Mouse (Mus musculus): Measurements from ENCODE around the gene Gfer. TPM values are rescaled to one million over a fixed set of nuclear protein-coding genes. Genes with fewer than 3 reads are reported as not detected.

Gfer gene
- polyA plus RNA-seq, 1 experiment from 2014 or later = 44.1 TPM

DNA sequence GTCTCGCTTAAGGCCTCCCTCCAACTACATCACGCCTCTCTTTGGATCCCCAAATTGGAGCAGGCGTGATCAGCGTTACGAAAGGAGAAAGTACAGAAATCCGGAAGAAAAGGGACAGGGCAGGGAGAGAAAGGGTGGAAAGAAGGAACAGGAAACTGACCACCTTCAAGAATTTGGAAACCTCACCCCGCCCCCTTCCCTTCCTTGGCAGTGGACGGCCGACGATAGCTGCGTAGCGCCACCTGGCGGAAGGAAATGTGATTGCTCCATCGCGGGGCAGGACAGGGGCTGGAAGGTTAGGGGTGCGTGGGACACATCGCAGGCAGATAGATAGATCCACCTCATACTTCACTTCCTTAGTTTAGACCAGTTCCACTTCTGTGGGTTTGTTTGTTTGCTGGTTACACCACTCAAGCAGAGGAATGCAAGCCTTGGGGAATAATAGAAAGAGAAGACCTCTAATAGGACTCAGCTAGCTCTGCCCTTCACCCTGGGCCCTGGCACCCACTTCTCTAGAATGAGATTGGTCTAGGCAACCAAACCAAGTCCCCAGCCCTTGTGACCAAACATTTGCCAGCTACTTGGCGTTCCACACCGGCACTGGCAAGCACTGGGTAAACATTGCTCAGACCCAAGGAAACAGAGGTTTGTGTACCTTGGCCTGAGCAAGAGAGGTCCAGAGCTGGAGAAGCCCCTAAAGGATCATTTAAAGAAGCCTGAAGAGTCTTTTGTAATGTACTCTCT is 41.8 kb downstream of the Gfer start:
- ATAC-seq (ENCODE audit: insufficient read depth, low FRiP score, low read depth) = peak; percentile 43
- Histone ChIP-seq H3K4me3 (replicated peaks) (peak overlapping the region; percentile 34), H3K36me3 (no peaks in the 10 kb centered on the region), H3K4me1 (peaks cover 18% of the 10 kb centered on the region; the same call in 1 of the 2 replicates), H3K9me3 (no peaks in the 10 kb centered on the region), H3K27ac (0 out of 2 replicates have a peak overlapping the region, but pooled peaks have one; percentile 33), H3K27me3 (replicated peaks) (peaks cover 28% of the 10 kb centered on the region), H3K9ac (no peak overlapping the region), H3K4me2 (peak overlapping the region; percentile 61)
- WGBS = 2% methylated on average over 19 of the region's 19 CpGs

DNA sequence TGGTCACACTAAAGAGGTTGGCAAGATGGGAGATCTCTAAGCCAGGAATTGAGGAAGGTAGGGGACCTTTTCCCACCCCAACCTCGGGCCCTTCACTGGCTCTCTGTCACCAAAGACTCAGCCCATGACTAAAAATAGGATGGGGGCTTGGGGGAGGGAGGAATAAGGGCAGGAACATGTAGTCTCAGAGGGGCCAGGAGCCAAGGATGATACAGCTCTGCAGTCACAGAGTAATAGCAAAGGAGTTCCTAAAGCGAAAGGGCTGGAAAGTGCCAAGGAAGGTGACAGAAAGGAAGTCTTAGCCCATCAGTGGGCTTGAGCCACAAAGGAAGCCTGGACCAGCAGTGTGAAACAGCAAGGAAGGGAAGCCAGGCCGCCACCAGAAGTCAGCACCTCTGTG is 44.1 kb downstream of the Gfer start:
- no peak overlapping the region for H3K4me3 ChIP-seq (replicated peaks)
- H3K27me3 ChIP-seq (replicated peaks) = peaks cover 5% of the 10 kb centered on the region; the same call in 1 of the 2 replicates
- H3K4me1 ChIP-seq = peaks cover 16% of the 10 kb centered on the region; the same call in 1 of the 2 replicates
- no peak overlapping the region for H3K4me2 ChIP-seq
- WGBS = 80% methylated on average over 3 of the region's 3 CpGs
- no peaks in the 10 kb centered on the region for H3K36me3 ChIP-seq
- no peaks in the 10 kb centered on the region for H3K9me3 ChIP-seq
- no peak for ATAC-seq (ENCODE audit: insufficient read depth, low FRiP score, low read depth)
- H3K9ac ChIP-seq = no peak overlapping the region
- H3K27ac ChIP-seq = no peak overlapping the region

DNA sequence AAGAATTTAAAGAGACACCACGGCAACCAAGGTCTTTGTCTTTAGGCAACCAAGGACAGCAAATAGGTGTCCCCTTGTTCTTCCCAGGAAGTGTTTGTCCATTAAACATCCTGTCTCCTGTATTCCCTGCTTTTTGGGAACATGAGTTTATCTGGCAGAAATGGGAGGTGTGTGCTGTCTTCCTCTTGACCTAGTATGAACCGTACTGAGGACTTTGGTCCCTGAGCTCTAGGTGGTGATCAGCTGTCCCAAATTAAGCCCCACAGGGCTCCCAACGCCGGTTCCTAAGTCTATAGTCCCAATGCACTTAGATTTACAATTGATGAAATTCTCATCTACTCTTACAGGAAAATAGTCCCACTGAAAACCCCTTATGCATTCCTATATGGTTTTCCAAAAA is 45.2 kb downstream of the Gfer start:
- no peak overlapping the region for H3K9ac ChIP-seq
- WGBS = 74% methylated on average over 4 of the region's 4 CpGs
- 0 out of 2 replicates have a peak overlapping the region, but pooled peaks have one; percentile 11 for H3K27ac ChIP-seq
- H3K4me2 ChIP-seq = peak overlapping the region; percentile 99; the same call in 1 of the 2 replicates
- H3K4me1 ChIP-seq = peaks cover 16% of the 10 kb centered on the region; the same call in 1 of the 2 replicates
- H3K27me3 ChIP-seq (replicated peaks) = no peaks in the 10 kb centered on the region
- no peak overlapping the region for H3K4me3 ChIP-seq (replicated peaks)
- no peak for ATAC-seq (ENCODE audit: insufficient read depth, low FRiP score, low read depth)
- H3K36me3 ChIP-seq = no peaks in the 10 kb centered on the region
- no peaks in the 10 kb centered on the region for H3K9me3 ChIP-seq

DNA sequence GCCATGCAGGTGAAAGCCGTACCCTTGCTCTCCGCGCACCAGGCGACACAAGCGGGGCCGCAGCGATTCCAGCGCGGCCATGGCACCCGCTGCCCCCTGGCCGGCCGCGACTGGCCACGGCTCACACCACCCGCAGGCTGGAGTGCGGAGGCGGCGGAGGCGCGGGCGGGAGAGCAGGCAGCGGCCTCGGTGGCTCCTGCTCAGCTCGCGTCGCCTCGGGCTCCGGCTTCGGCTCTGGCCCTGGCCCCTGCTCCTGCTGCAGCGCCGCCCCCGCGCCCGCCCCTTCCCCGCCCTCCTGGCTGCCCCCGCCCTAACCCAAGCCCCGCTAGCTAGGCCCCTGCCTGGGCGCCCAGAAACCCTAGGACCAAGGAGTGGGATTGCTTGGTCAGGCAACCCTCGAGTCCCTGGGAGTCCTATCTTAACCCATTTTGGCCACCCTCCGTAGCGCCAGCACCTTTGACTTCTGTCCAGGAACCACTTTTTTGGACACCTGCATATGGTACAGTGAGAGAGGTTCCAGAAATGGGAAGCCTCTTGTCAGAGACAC is 45.8 kb downstream of the Gfer start, which contains the start of gene Slc9a3r2:
Gene Slc9a3r2 (minus strand): TSS at position 258 of the 547 bp plus-strand sequence.
- Histone ChIP-seq H3K36me3 (no peaks in the 10 kb centered on the region), H3K4me3 (replicated peaks) (peak within 1 kb of the TSS; percentile 81), H3K27ac (peak within 1 kb of the TSS; percentile 31; the same call in 1 of the 2 replicates), H3K4me2 (peak within 1 kb of the TSS; percentile 99), H3K9me3 (no peaks in the 10 kb centered on the region), H3K4me1 (peaks cover 23% of the 10 kb centered on the region; the same call in 1 of the 2 replicates), H3K27me3 (replicated peaks) (no peaks in the 10 kb centered on the region), H3K9ac (peak within 1 kb of the TSS; percentile 95)
- WGBS = under 1% methylated on average over 41 of the region's 41 CpGs
- peak; percentile 69; the same call in 1 of the 2 replicates for ATAC-seq (ENCODE audit: insufficient read depth, low FRiP score, low read depth)

DNA sequence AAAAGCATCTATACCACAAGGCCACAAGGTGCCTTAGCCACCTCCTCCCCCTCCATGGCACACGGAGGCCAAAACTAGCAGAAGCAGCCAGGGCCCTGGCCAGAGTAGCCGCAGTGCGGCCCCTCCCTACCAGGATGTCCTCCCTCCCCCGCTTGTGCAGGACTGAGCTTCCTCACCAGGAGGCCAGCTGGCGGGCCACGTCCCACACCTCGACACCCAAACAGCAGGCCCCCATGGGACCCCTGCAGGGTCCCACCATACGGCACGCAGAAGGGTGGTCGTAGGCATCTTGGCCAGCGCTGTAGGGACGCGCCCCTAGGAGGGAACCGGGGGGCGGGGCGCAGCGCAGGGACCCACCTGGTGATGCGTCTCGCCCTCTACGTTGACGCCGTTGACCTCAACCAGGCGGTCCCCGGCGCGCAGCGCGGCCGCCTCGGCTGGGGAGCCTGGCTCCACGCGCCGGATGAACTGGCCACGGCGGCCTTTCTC is 46.3 kb downstream of the Gfer start:
- no peaks in the 10 kb centered on the region for H3K9me3 ChIP-seq
- 2% methylated on average over 35 of the region's 35 CpGs for WGBS

DNA sequence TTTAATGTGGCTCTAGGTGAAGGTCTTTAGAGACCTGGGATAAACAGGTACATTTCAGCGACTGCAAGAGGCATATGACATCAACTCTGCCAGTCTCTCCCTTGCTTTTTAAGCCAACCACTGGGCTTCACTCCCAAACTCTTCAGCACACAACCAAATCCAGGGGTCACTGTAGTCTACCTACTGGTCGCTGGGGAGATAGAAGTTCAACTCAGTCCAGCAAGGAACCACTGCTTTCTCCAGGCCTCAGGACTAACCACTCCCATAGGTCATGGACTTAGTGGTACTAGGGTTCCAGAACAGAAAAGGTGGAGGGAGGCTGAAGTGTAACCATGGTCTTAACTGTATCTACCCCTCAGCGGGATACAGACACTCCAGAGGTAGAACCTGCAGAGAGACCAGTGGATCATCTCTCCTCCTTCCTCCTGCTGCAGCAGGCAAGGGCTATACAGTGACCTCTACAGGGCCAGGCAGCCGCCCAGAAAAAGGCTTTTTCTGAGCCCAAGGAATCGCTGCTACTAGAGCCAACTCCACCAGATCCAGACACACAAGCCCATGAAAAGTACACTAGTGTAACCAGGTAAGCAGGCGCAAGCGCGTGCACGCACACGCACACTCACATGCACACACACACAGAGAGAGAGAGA is 47.1 kb downstream of the Gfer start:
- Histone ChIP-seq H3K27ac (no peak overlapping the region), H3K4me3 (replicated peaks) (peak overlapping the region; percentile 81), H3K9me3 (no peaks in the 10 kb centered on the region), H3K36me3 (no peaks in the 10 kb centered on the region), H3K9ac (no peak overlapping the region), H3K4me2 (peak overlapping the region; percentile 99), H3K27me3 (replicated peaks) (no peaks in the 10 kb centered on the region), H3K4me1 (peaks cover 33% of the 10 kb centered on the region; the same call in 1 of the 2 replicates)
- 71% methylated on average over 10 of the region's 10 CpGs for WGBS
- no peak for ATAC-seq (ENCODE audit: insufficient read depth, low FRiP score, low read depth)

More for the DNA sequence above, 46.3 kb downstream of the Gfer start:
- peak; percentile 24; the same call in 1 of the 2 replicates for ATAC-seq (ENCODE audit: insufficient read depth, low FRiP score, low read depth)
- H3K27ac ChIP-seq = peak overlapping the region; percentile 31; the same call in 1 of the 2 replicates
- no peaks in the 10 kb centered on the region for H3K27me3 ChIP-seq (replicated peaks)
- H3K4me2 ChIP-seq = peak overlapping the region; percentile 99
- H3K4me1 ChIP-seq = peaks cover 28% of the 10 kb centered on the region; the same call in 1 of the 2 replicates
- H3K4me3 ChIP-seq (replicated peaks) = peak overlapping the region; percentile 81
- no peaks in the 10 kb centered on the region for H3K36me3 ChIP-seq
- H3K9ac ChIP-seq = peak overlapping the region; percentile 95

DNA sequence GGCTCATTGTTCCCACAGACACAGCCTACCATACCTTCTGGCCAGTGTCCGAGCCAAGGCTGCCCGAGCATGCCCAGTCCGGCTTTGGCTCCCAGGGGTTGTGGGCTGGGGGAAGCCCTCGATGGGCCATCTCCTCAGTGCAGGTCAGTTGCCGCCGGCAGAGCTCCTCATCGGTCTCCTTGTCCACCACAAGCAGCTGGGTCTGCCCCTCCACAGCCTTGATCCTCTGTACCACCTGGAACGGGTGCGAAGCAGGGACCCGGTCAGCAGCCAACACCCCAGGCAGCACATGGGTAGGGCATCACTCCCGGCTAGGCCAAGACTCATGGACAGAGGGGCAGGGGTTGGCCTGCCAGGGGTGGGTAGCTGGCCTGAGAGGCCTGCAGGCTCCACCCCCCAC is 48.5 kb downstream of the Gfer start:
- H3K9ac ChIP-seq = no peak overlapping the region
- 0 out of 2 replicates have a peak overlapping the region, but pooled peaks have one; percentile 4 for H3K4me3 ChIP-seq (replicated peaks)
- peak overlapping the region; percentile 30 for H3K4me2 ChIP-seq
- H3K27me3 ChIP-seq (replicated peaks) = no peaks in the 10 kb centered on the region
- ATAC-seq (ENCODE audit: insufficient read depth, low FRiP score, low read depth) = no peak
- peaks cover 37% of the 10 kb centered on the region; the same call in 1 of the 2 replicates for H3K4me1 ChIP-seq
- no peaks in the 10 kb centered on the region for H3K9me3 ChIP-seq
- 83% methylated on average over 11 of the region's 11 CpGs for WGBS
- peak overlapping the region; percentile 40; the same call in 1 of the 2 replicates for H3K27ac ChIP-seq
- no peaks in the 10 kb centered on the region for H3K36me3 ChIP-seq

DNA sequence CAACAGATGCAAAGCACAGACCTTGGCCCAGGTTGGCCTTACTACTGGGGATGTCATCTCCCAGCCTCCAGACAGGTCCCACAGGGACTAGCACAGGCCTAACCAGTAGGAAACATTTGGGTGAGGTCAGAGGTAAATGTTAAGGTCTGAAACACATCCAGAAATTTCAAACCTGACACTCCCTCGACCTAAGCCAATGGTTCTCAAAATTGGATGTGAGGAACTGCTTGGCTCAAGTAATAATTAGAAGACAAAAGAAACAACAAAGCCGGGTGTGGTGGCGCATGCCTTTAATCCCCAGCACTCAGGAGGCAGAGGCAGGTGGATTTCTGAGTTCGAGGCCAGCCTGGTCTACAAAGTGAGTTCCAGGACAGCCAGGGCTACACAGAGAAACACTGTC is 49.6 kb downstream of the Gfer start:
- Histone ChIP-seq H3K4me3 (replicated peaks) (no peak overlapping the region), H3K9me3 (no peaks in the 10 kb centered on the region), H3K27ac (no peak overlapping the region), H3K4me1 (peaks cover 37% of the 10 kb centered on the region; the same call in 1 of the 2 replicates), H3K9ac (no peak overlapping the region), H3K27me3 (replicated peaks) (no peaks in the 10 kb centered on the region), H3K36me3 (no peaks in the 10 kb centered on the region), H3K4me2 (no peak overlapping the region)
- ATAC-seq (ENCODE audit: insufficient read depth, low FRiP score, low read depth) = no peak
- 85% methylated on average over 4 of the region's 4 CpGs for WGBS

DNA sequence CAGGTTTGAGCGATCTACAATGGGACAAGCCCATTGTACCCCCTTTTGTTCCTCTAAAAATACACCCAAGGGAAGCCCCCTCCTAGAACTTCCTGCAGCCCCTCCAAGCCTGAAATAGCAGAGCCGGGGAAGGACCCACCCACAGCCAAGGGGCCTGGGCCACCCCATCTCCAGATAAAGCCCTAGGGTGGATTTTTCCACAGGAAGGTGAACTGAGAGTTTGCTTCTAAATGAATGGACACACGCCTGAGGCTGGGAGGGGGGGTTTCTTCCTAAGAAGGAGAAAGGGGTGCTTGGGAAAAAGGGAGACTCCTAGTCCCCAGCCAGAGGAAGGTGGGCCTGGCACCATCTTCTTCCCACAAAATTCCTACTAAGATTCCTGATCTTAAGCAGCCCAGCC is 50.0 kb downstream of the Gfer start:
- peak overlapping the region; percentile 57 for H3K27ac ChIP-seq
- no peak overlapping the region for H3K9ac ChIP-seq
- H3K9me3 ChIP-seq = no peaks in the 10 kb centered on the region
- no peaks in the 10 kb centered on the region for H3K36me3 ChIP-seq
- WGBS = 82% methylated on average over 3 of the region's 3 CpGs
- H3K27me3 ChIP-seq (replicated peaks) = no peaks in the 10 kb centered on the region
- no peak overlapping the region for H3K4me2 ChIP-seq
- no peak overlapping the region for H3K4me3 ChIP-seq (replicated peaks)
- H3K4me1 ChIP-seq = peaks cover 37% of the 10 kb centered on the region; the same call in 1 of the 2 replicates
- no peak for ATAC-seq (ENCODE audit: insufficient read depth, low FRiP score, low read depth)

DNA sequence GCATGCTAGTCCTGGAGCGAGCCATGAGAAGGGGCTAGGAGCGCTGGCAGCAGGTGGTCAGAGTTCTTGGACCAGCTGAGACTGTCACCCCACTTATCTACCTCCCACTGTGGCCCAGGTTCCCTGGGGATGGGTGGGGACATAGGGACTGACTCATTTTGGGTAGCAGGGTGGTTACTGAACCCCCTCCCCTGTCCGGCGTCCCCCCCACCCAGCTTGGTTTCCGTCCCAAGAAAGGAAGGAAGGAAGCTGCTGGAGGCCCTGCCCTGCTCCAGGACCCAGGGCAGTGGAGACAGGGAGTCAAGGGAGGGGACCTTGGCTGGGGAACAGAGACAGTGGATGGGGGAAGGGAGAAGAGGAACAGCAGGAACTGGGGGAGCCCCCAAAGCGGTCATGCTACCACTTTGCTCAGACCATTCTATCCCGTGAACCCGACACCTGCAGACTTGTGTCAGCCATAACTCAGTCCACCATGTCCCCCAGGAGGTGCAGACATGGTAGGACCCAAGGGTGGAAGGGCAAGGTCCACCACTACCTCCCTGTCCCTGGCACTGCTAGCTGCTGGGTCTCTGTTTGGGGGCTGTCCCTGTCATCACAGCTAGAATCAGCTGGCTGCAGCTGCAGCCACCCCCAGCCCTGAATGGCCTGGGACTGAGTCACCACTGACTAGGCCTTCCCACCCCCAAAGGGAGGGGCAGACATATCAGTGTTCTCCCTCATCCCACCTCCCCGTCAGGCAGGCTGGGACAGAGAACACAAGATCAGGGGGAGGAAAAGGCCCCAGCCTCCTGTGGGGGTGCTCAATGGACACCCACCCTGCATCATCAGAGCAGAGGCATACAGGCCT is 50.9 kb downstream of the Gfer start:
- no peak overlapping the region for H3K4me3 ChIP-seq (replicated peaks)
- no peaks in the 10 kb centered on the region for H3K9me3 ChIP-seq
- H3K27ac ChIP-seq = peak overlapping the region; percentile 57
- no peaks in the 10 kb centered on the region for H3K36me3 ChIP-seq
- no peak overlapping the region for H3K9ac ChIP-seq
- 0 out of 2 replicates have a peak, but pooled peaks have one; percentile 15 for ATAC-seq (ENCODE audit: insufficient read depth, low FRiP score, low read depth)
- no peaks in the 10 kb centered on the region for H3K27me3 ChIP-seq (replicated peaks)
- no peak overlapping the region for H3K4me2 ChIP-seq
- peaks cover 31% of the 10 kb centered on the region; the same call in 1 of the 2 replicates for H3K4me1 ChIP-seq
- WGBS = 72% methylated on average over 9 of the region's 9 CpGs

Data from stomach, embryonic 15.5 days (tissue).